ENCODE assay signal across 19 mouse cellular contexts in the genomic region with DNA sequence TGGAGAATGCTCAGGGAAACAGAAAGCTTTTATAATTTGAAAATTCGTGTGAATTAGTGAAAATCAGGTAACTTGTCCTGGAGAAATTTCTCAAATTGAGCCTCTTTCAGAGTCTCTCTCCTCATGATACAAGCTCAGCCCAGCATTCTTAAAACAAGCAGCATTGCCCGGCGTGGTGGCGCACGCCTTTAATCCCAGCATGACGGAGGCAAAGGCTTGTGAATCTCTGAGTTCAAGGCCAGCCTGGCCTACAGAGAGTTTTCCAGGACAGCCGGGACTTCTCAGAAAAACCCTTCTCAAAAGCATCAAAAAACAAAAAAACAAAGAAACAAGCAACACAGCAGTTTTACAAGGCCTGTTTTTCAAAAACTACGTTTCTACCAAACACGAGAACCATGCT.
"Had no signal": no experiment of that assay in that cellular context is flagged by ENCODE, and none has a peak within 500 bp of the region (broad histone marks: within the 10 kb centered on the region; RNA-seq: fewer than 3 reads in every experiment).

No protein-coding gene starts in this region.

- DNase-seq: liver, postnatal 0 days; lung, adult 2 months; lung, postnatal 14 days; lung, postnatal 36 days; retina, postnatal 1 day; right cerebral cortex, postnatal 14 days; thymus, adult 2 months; thymus, postnatal 25 days had no signal

- H3K4me1 ChIP-seq: lung, embryonic 15.5 days; midbrain, embryonic 13.5 days; midbrain, embryonic 15.5 days; neural tube, embryonic 13.5 days; neural tube, embryonic 15.5 days; stomach, embryonic 15.5 days had no signal

- H3K27me3 ChIP-seq: lung, embryonic 15.5 days; midbrain, embryonic 13.5 days; midbrain, embryonic 15.5 days; neural tube, embryonic 13.5 days; neural tube, embryonic 15.5 days; stomach, embryonic 15.5 days had no signal

- H3K36me3 ChIP-seq: lung, embryonic 15.5 days; midbrain, embryonic 13.5 days; midbrain, embryonic 15.5 days; neural tube, embryonic 13.5 days; neural tube, embryonic 15.5 days; stomach, embryonic 15.5 days had no signal

- ATAC-seq: liver, postnatal 0 days; lung, postnatal 0 days; midbrain, embryonic 13.5 days; midbrain, embryonic 15.5 days had no signal

- H3K4me2 ChIP-seq: lung, embryonic 15.5 days; midbrain, embryonic 11.5 days; midbrain, embryonic 13.5 days; midbrain, embryonic 15.5 days; neural tube, embryonic 13.5 days; neural tube, embryonic 15.5 days; stomach, embryonic 15.5 days had no signal

- H3K9me3 ChIP-seq: lung, embryonic 15.5 days; midbrain, embryonic 13.5 days; midbrain, embryonic 15.5 days; neural tube, embryonic 13.5 days; neural tube, embryonic 15.5 days; stomach, embryonic 15.5 days had no signal

- H3K27ac ChIP-seq: lung, embryonic 15.5 days; macrophage; midbrain, embryonic 13.5 days; midbrain, embryonic 15.5 days; neural tube, embryonic 13.5 days; neural tube, embryonic 15.5 days; stomach, embryonic 15.5 days; stomach, postnatal 0 days had no signal

- H3K9ac ChIP-seq: liver, postnatal 0 days; lung, embryonic 15.5 days; midbrain, embryonic 13.5 days; midbrain, embryonic 15.5 days; neural tube, embryonic 13.5 days; neural tube, embryonic 15.5 days; stomach, embryonic 15.5 days had no signal

- H3K4me3 ChIP-seq: lung, embryonic 15.5 days; megakaryocyte, embryonic 14.5 days; midbrain, embryonic 13.5 days; midbrain, embryonic 15.5 days; neural tube, embryonic 13.5 days; neural tube, embryonic 15.5 days; stomach, embryonic 15.5 days had no signal
